Mouse (Mus musculus) G1E (cell line): ENCODE data around the gene Dhx58. TPM values are rescaled to one million over a fixed set of nuclear protein-coding genes. Genes with fewer than 3 reads are reported as not detected.

Experiments used
- ATAC-seq: 2 replicates; pipeline ENCODE4 v1.8.0; 2016; ENCODE audit warnings: mild to moderate bottlenecking; ENCODE audit not compliant: insufficient number of reproducible peaks, poor library complexity, low FRiP score, severe bottlenecking; ENCODE audit errors: extremely low read depth
- DNase-seq: peaks from one replicate; pipeline ENCODE4 v3.0.0; 2012; ENCODE audit warnings: low spot score
- H3K27me3 ChIP-seq: 2 replicates; pipeline ENCODE4 v1.6.1; 2012; ENCODE audit warnings: mild to moderate bottlenecking, low read length, inconsistent platforms; ENCODE audit not compliant: insufficient read depth
- H3K36me3 ChIP-seq: replicated peaks from 2 replicates; pipeline ENCODE3; 2012; ENCODE audit warnings: mild to moderate bottlenecking, inconsistent platforms
- H3K4me1 ChIP-seq: 2 replicates; pipeline ENCODE4 v1.6.1; 2012; ENCODE audit warnings: low read depth, low read length, inconsistent platforms, mixed read lengths; ENCODE audit not compliant: insufficient read depth
- H3K4me3 ChIP-seq: 2 replicates; pipeline ENCODE4 v1.5.1; 2012; ENCODE audit warnings: low read depth, mild to moderate bottlenecking, inconsistent platforms, low read length, moderate library complexity, mixed read lengths
- H3K9me3 ChIP-seq: replicated peaks from 2 replicates; pipeline ENCODE4 v1.6.1; 2012; ENCODE audit warnings: inconsistent platforms
- CTCF ChIP-seq: IDR thresholded peaks from 2 replicates; pipeline ENCODE4 v1.5.1; 2012; ENCODE audit warnings: low read depth, low read length, inconsistent platforms, mixed read lengths
- GATA1 ChIP-seq: IDR thresholded peaks from 2 replicates; pipeline ENCODE4 v1.6.1; 2012; ENCODE audit warnings: borderline replicate concordance, low read length, inconsistent platforms, mixed read lengths
- GATA2 ChIP-seq: IDR thresholded peaks from 2 replicates; pipeline ENCODE4 v1.6.1; 2012; ENCODE audit warnings: low read depth, low read length, inconsistent platforms, borderline replicate concordance
- POLR2AphosphoS5 ChIP-seq: IDR thresholded peaks from 2 replicates; pipeline ENCODE4 v1.6.1; 2012; ENCODE audit warnings: low read depth, low read length, inconsistent platforms; ENCODE audit not compliant: insufficient replicate concordance
- TAL1 ChIP-seq: conservative IDR thresholded peaks from 2 replicates; pipeline ENCODE4 v1.6.1; 2012; ENCODE audit warnings: low read depth, low read length, inconsistent platforms, mixed read lengths
- polyA plus RNA-seq: library from polyadenylated mRNA; stranded (reverse); fragments of >175 nt; gene quantifications from 2 replicates; pipeline ENCODE4 v1.2.3, GENCODE M21; 2012
- total RNA-seq, 2 experiments: library from RNA; stranded (forward) in 1 of 2; stranded (reverse) in 1 of 2; fragments of 200-1000 nt in 1 of 2; fragments of >200 nt in 1 of 2; fragmentation: Nextera tagmentation in 1 of 2; gene quantifications; 2 replicates each; pipeline ENCODE4 v1.2.3; 2014 to 2017

The Dhx58 gene
- total RNA-seq (2014; fragmentation: Nextera tagmentation), result 1.4 and 2.0 TPM in 2 replicates
- total RNA-seq (2017), result 4.2 and 4.7 TPM in 2 replicates
- 2.6 TPM in 2 replicates for polyA plus RNA-seq

DNA sequence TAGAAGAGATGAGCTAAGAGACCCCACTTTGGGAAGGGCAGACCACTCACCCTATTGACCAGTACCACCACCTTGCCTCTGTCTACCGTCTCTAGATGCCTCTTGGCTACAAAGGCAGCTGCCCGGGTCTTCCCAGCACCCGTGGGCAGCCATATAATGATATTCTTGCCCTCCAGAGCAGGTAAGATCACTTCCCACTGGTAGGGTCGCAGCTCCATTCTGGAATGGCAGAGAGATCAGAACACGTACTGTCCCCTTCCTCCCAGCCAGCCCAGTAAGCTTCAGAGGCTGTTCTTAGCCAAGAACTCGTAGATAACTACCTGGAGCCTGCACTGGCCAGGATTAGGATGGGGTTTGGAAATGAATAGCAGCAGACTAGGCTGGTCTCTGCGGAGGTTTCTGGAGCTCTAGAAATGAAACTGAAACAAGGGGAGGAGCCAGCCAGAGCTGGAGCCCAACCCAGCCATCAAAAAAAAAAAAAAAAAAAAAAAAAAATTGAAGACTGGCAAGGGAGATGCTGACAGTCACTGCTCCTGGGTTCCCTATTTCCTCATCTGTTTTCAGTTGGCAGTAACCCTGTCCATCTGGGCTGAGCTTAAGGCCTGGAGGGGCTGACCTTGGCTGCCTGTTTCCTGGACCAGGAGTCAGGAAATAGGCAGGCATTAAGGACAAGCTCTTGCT is at the start of gene Dhx58:
Gene Dhx58 (minus strand): TSS at position 421 of the 681 bp plus-strand sequence.
- DNase-seq (peak; percentile 23), ATAC-seq (peak; percentile 22; the same call in 1 of the 2 replicates)
- Histone ChIP-seq H3K9me3 (no peaks in the 10 kb centered on the region), H3K4me3 (peak within 1 kb of the TSS; percentile 29; the same call in 1 of the 2 replicates), H3K4me1 (peaks cover 48% of the 10 kb centered on the region), H3K27me3 (no peaks in the 10 kb centered on the region; the same call in 1 of the 2 replicates), H3K36me3 (peaks cover 77% of the 10 kb centered on the region)
- TF ChIP-seq TAL1, result no peak
- no peak for TF ChIP-seq CTCF
- no peak for TF ChIP-seq GATA2
- TF ChIP-seq GATA1, result no peak
- TF ChIP-seq POLR2AphosphoS5, result no peak

DNA sequence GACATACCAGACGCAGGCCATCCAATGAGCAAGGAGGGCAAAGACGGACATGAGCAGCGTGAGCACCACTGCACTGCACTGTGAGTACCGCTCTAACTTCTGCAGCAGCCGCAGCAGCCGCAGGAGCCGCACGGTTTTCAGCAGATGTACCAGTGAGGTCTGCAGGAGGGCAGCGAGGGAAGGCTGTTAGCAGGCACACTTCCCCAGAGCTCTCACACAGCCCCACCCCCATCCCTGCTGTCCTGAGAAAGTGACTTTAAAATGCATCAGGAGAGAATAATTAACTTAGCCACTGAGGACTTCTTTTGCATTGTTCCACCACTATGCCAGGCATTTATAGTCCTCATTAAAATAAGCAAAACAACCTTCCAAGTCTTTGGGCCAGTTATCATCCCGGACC is 48.2 kb upstream of the Dhx58 start:
- peaks cover 62% of the 10 kb centered on the region for H3K27me3 ChIP-seq

DNA sequence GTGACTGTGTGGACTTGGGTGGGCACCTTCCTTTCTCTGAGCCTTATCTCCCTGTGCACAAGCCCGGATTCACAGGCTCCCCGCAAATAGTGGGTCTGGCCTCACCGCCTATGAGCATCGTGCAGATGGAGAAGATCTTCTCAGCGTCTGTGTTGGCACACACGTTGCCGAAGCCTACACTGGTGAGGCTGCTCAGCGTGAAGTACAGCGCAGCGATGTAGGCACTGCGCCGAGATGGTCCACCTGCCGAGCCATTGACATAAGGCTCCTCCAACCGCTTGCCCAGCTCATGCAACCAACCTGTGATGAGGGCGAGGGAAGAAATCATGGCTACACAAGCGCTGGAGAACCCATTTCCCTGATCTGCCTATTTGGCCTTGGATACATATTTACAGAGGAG is 46.1 kb upstream of the Dhx58 start:
- TF ChIP-seq GATA1 (no peak), TAL1 (no peak), CTCF (no peak), POLR2AphosphoS5 (no peak), GATA2 (no peak)
- H3K27me3 ChIP-seq, result peaks cover 50% of the 10 kb centered on the region
- H3K9me3 ChIP-seq, result no peaks in the 10 kb centered on the region
- no peak for ATAC-seq
- H3K4me1 ChIP-seq, result peaks cover 26% of the 10 kb centered on the region
- peaks cover 3% of the 10 kb centered on the region for H3K36me3 ChIP-seq
- H3K4me3 ChIP-seq, result no peak overlapping the region
- no peak for DNase-seq

More for the DNA sequence above, 48.2 kb upstream of the Dhx58 start:
- peaks cover 20% of the 10 kb centered on the region for H3K4me1 ChIP-seq
- peaks cover 3% of the 10 kb centered on the region for H3K36me3 ChIP-seq
- DNase-seq, result no peak
- TF ChIP-seq TAL1 (no peak), GATA1 (no peak), GATA2 (no peak), POLR2AphosphoS5 (no peak), CTCF (no peak)
- no peak overlapping the region for H3K4me3 ChIP-seq
- no peak for ATAC-seq
- H3K9me3 ChIP-seq, result no peaks in the 10 kb centered on the region

DNA sequence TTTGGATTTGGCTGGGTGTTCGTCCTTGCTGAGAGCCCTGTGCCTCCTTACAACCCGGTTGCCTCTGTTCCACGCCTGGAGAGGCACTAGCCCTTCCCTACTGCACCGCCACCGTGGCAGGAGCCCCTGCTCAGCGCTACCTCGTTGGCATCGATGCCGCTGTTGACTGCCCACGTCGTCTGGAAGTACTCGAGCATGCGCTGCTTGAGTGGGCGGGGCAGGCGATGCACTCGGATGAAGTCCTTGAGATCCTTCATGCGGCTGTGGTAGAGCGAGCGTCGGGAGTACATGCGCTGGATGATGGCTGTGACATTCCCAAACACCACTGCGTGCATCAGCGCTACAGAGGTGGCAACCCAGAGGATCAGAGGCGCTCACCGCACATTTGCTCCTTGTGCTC is 45.4 kb upstream of the Dhx58 start:
- peaks cover 45% of the 10 kb centered on the region for H3K27me3 ChIP-seq
- TF ChIP-seq TAL1 (no peak), CTCF (no peak), POLR2AphosphoS5 (no peak), GATA1 (no peak), GATA2 (no peak)

DNA sequence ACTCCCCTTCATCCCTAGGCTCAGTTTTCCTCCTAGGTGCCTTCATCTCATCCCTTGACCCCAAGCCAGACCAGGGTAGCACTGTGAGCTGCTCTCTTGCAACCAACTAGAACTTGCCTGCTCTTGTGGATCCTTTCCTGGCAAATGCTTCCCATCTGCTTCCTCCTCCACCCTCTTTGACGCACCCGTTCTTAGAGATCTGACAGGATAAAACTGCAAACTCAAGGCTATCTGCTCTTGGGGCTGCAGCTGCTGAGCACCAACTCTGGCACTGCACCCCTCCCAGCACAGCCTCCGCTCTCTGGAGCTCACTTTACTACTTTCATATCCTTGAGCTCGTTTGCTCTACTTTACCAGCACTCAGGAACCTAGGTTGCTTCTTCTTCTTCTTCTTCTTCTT is 44.5 kb upstream of the Dhx58 start:
- Histone ChIP-seq H3K9me3 (no peaks in the 10 kb centered on the region), H3K36me3 (peaks cover 3% of the 10 kb centered on the region), H3K4me1 (peaks cover 26% of the 10 kb centered on the region), H3K4me3 (no peak overlapping the region), H3K27me3 (peaks cover 41% of the 10 kb centered on the region)
- TF ChIP-seq TAL1, result no peak
- TF ChIP-seq GATA2, result no peak
- no peak for TF ChIP-seq GATA1
- no peak for TF ChIP-seq POLR2AphosphoS5
- no peak for TF ChIP-seq CTCF
- ATAC-seq (no peak), DNase-seq (no peak)

More for the DNA sequence above, 45.4 kb upstream of the Dhx58 start:
- no peak for ATAC-seq
- H3K36me3 ChIP-seq, result peaks cover 3% of the 10 kb centered on the region
- no peaks in the 10 kb centered on the region for H3K9me3 ChIP-seq
- no peak for DNase-seq
- H3K4me3 ChIP-seq, result no peak overlapping the region
- H3K4me1 ChIP-seq, result peaks cover 26% of the 10 kb centered on the region

DNA sequence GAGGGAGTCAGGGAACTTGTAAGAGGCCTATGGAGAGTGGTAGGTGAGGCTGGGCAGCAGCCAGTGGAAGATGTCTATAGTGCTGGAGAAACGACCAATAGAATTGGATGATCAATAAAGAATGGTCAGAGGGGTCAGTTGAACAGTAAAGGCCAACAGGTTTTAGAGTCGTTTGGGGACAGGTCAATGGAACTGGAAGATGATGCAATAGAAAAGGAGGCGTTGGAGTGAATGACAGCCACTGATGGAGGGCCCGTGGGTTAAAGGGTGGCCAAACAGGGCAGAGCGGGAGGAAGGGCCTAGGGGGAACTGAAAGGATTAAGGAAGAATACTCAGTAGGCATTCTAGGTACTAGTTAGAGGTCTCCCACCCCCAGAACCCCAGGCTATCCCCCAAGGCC is 43.0 kb upstream of the Dhx58 start:
- peaks cover 39% of the 10 kb centered on the region for H3K27me3 ChIP-seq
- H3K4me1 ChIP-seq, result peaks cover 26% of the 10 kb centered on the region
- H3K4me3 ChIP-seq, result no peak overlapping the region
- H3K36me3 ChIP-seq, result peaks cover 3% of the 10 kb centered on the region
- H3K9me3 ChIP-seq, result no peaks in the 10 kb centered on the region
- ATAC-seq (no peak), DNase-seq (no peak)
- TF ChIP-seq CTCF (no peak), GATA1 (no peak), POLR2AphosphoS5 (no peak), TAL1 (no peak), GATA2 (no peak)
